Mouse (Mus musculus): ENCODE measurements at regions not wholly inside any gene's neighbourhood (a gene's known extent, or its start where the extent isn't known, plus 50 kb on each side); places are given as distances from the start of the nearest gene placed in this dataset.

DNA sequence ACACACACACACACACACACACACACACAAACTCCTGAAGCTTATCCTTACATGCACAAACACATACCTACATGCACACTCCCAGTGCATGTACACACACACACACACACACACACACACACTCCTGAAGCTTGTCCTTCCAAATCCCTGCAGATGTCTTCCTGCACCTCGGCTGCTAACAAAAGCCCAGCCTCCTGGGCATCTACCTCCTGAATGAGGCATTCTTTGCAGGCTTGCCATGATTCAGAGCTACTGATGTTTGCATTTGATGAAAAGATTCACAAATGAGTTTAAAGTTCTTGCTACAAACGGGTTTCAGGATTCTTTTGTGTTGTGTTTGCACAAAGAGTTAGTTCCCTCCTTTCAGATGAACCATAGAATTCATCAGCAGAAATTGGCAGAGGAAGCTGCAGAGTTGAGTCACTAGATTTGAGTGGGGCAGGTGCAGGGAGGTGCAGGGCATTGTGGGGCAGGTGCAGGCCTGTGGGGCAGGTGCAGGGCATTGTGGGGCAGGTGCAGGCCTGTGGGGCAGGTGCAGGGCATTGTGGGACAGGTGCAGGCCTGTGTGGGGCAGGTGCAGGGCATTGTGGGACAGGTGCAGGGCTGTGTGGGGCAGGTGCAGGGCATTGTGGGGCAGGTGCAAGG, 84.8 kb upstream of the Ajap1 start:
- Histone ChIP-seq H3K79me2 (replicated peaks; ENCODE audit: control insufficient read depth, insufficient read depth, low read length) (no peaks in the 10 kb centered on the region), H3K27me3 (ENCODE audit: control insufficient read depth, insufficient read depth, low read length) (no peaks in the 10 kb centered on the region), H3K27ac (no peak overlapping the region), H3K4me3 (no peak overlapping the region), H3K9ac (ENCODE audit: low read depth, low read length) (no peak overlapping the region), H3K36me3 (ENCODE audit: control insufficient read depth, insufficient read depth, low read length) (no peaks in the 10 kb centered on the region), H3K4me1 (ENCODE audit: control insufficient read depth, insufficient read depth, low read length) (no peaks in the 10 kb centered on the region)
- 36% methylated on average over 2 of the region's 2 CpGs for WGBS
- DNase-seq = no peak
- intact Hi-C loops (cut with DNase I) = no loop called here
- TF ChIP-seq POLR2A (IDR thresholded peaks at IDR 0.05; ENCODE audit: insufficient read depth, low read depth, low read length) = no peak
- no peak for TF ChIP-seq EP300 (IDR thresholded peaks at IDR 0.05; ENCODE audit: insufficient read depth, low read depth, low read length)
- TF ChIP-seq CTCF (IDR thresholded peaks at IDR 0.05) = no peak

DNA sequence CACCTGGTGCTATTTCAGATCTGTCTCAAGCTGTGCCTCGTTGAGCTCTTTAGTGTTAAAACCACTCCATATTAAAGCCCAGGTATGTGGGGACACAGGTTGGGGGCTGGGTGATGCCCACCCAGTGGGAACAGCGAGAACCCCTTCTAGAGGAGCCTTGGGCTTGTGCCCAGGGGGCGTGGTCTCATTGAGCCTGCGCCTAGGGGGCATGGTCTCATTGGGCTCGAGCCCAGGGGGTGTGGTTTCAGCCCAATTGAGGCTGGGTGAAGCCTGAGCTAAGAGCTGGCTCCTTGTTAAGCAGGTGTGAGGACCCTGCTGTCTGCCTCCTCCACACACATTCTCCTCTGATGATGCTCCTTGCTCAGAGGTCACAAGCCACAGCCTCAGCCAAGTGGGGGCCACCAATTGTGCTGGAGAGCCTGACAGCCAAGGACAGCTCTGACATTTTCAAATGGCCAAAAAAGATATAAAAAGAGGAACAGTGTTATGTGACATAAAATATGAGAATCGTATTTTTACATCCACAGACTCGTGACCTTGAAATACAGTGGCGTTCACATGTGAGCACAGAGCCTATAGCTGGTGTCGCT, 90.7 kb upstream of the Ajap1 start:
- Histone ChIP-seq H3K9ac (ENCODE audit: low read depth, low read length) (no peak overlapping the region), H3K27me3 (ENCODE audit: control insufficient read depth, insufficient read depth, low read length) (no peaks in the 10 kb centered on the region), H3K4me1 (ENCODE audit: control insufficient read depth, insufficient read depth, low read length) (no peaks in the 10 kb centered on the region), H3K4me3 (no peak overlapping the region), H3K36me3 (ENCODE audit: control insufficient read depth, insufficient read depth, low read length) (no peaks in the 10 kb centered on the region), H3K27ac (no peak overlapping the region), H3K79me2 (replicated peaks; ENCODE audit: control insufficient read depth, insufficient read depth, low read length) (no peaks in the 10 kb centered on the region)
- TF ChIP-seq POLR2A (IDR thresholded peaks at IDR 0.05; ENCODE audit: insufficient read depth, low read depth, low read length) (no peak), CTCF (IDR thresholded peaks at IDR 0.05) (no peak), EP300 (IDR thresholded peaks at IDR 0.05; ENCODE audit: insufficient read depth, low read depth, low read length) (no peak)
- no peak for DNase-seq
- 46% methylated on average over 9 of the region's 9 CpGs for WGBS
- intact Hi-C loops (cut with DNase I) = no loop called here

- H3K27me3 ChIP-seq (ENCODE audit: control insufficient read depth, insufficient read depth, low read length) = no peaks in the 10 kb centered on the region
- WGBS = 51% methylated on average over 11 of the region's 11 CpGs
These were observed 110.7 kb upstream of the Ajap1 start for GRCm38 (mm10) chr4:153593291-153593690.

GRCm38 (mm10) chr4:153599794-153600370, 117.3 kb upstream of the Ajap1 start:
- Histone ChIP-seq H3K79me2 (replicated peaks; ENCODE audit: control insufficient read depth, insufficient read depth, low read length) (no peaks in the 10 kb centered on the region), H3K4me1 (ENCODE audit: control insufficient read depth, insufficient read depth, low read length) (no peaks in the 10 kb centered on the region), H3K27me3 (ENCODE audit: control insufficient read depth, insufficient read depth, low read length) (no peaks in the 10 kb centered on the region), H3K4me3 (no peak overlapping the region), H3K36me3 (ENCODE audit: control insufficient read depth, insufficient read depth, low read length) (no peaks in the 10 kb centered on the region), H3K9ac (ENCODE audit: low read depth, low read length) (no peak overlapping the region), H3K27ac (no peak overlapping the region)
- WGBS = 50% methylated on average over 11 of the region's 11 CpGs
- TF ChIP-seq CTCF (IDR thresholded peaks at IDR 0.05) (no peak), EP300 (IDR thresholded peaks at IDR 0.05; ENCODE audit: insufficient read depth, low read depth, low read length) (no peak), POLR2A (IDR thresholded peaks at IDR 0.05; ENCODE audit: insufficient read depth, low read depth, low read length) (no peak)
- intact Hi-C loops (cut with DNase I) = no loop called here
- no peak for DNase-seq

More at GRCm38 (mm10) chr4:153593291-153593690, 110.7 kb upstream of the Ajap1 start:
- Histone ChIP-seq H3K9ac (ENCODE audit: low read depth, low read length) (no peak overlapping the region), H3K79me2 (replicated peaks; ENCODE audit: control insufficient read depth, insufficient read depth, low read length) (no peaks in the 10 kb centered on the region), H3K4me1 (ENCODE audit: control insufficient read depth, insufficient read depth, low read length) (no peaks in the 10 kb centered on the region), H3K27ac (no peak overlapping the region), H3K4me3 (no peak overlapping the region), H3K36me3 (ENCODE audit: control insufficient read depth, insufficient read depth, low read length) (no peaks in the 10 kb centered on the region)
- intact Hi-C loops (cut with DNase I) = no loop called here
- TF ChIP-seq EP300 (IDR thresholded peaks at IDR 0.05; ENCODE audit: insufficient read depth, low read depth, low read length) = no peak
- no peak for TF ChIP-seq POLR2A (IDR thresholded peaks at IDR 0.05; ENCODE audit: insufficient read depth, low read depth, low read length)
- no peak for TF ChIP-seq CTCF (IDR thresholded peaks at IDR 0.05)
- no peak for DNase-seq

- H3K27ac ChIP-seq = no peak overlapping the region
- intact Hi-C loops (cut with DNase I) = no loop called here
- no peak overlapping the region for H3K9ac ChIP-seq (ENCODE audit: low read depth, low read length)
- H3K27me3 ChIP-seq (ENCODE audit: control insufficient read depth, insufficient read depth, low read length) = no peaks in the 10 kb centered on the region
- no peak for DNase-seq
- H3K36me3 ChIP-seq (ENCODE audit: control insufficient read depth, insufficient read depth, low read length) = no peaks in the 10 kb centered on the region
- H3K79me2 ChIP-seq (replicated peaks; ENCODE audit: control insufficient read depth, insufficient read depth, low read length) = no peaks in the 10 kb centered on the region
- no peaks in the 10 kb centered on the region for H3K4me1 ChIP-seq (ENCODE audit: control insufficient read depth, insufficient read depth, low read length)
- 86% methylated on average over 4 of the region's 4 CpGs for WGBS
- TF ChIP-seq EP300 (IDR thresholded peaks at IDR 0.05; ENCODE audit: insufficient read depth, low read depth, low read length) (no peak), CTCF (IDR thresholded peaks at IDR 0.05) (no peak), POLR2A (IDR thresholded peaks at IDR 0.05; ENCODE audit: insufficient read depth, low read depth, low read length) (no peak)
- H3K4me3 ChIP-seq = no peak overlapping the region
These were observed 119.9 kb upstream of the Ajap1 start for GRCm38 (mm10) chr4:153602496-153602895.
